Mouse (Mus musculus): Measurements from ENCODE around the gene Cad. TPM values are rescaled to one million over a fixed set of nuclear protein-coding genes. Genes with fewer than 3 reads are reported as not detected.

The Cad gene
- total and polyA plus RNA-seq, 3 experiments, result 43.1 to 123 (median 106) TPM

DNA sequence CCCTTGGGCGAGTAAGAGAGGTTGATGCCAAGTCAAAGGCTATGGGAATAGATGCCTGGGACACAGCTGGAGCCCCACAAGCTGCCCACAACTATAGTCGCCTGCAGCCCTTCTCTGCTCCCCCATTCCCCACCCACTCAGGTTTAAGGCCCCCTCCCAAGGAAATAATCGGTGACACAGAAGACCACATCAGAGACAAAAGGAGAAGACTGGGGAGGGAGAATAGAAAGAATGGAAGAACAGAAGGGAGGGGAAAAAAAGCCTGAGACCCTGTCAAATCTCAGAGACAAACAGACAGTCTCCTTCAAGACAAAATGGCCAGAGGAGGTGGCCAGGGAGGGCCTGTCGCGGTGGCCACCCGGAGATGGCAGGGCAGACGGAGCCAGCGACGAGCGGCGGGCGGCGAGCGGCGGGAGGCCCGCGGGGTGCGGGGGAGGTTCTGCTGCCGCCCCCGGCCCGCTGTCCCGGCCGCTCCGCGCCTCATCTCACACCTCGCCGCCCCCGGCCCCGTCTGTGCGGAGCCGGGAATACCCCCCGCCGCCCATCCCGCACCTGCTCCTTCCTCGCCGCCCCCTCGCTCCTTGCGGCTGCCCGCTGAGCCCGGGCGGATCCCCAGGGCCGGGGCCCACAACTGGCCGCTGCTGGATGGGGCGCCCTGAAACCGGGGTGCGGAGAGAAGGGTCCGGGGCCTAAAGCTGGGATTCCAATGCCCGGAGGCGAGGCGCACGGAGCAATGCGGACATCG is 37.8 kb downstream of the Cad start:
- no peak for DNase-seq (ENCODE audit: extremely low read depth)
- dilution Hi-C loops (cut with MboI; ENCODE audit: extremely low pct_ligation_motif_present, extremely low pct_unique_long_range_greater_than_20kb, low sequenced_read_pairs) (no loop called here), in situ Hi-C loops (cut with MboI; ENCODE audit: low pct_ligation_motif_present, low pct_unique_long_range_greater_than_20kb, low sequenced_read_pairs) (no loop called here)
- H3K79me2 ChIP-seq (replicated peaks; ENCODE audit: control insufficient read depth, extremely low read depth, insufficient read depth, poor library complexity, severe bottlenecking), result no peaks in the 10 kb centered on the region
- H3K4me3 ChIP-seq (replicated peaks in 1 of 3; ENCODE audit: low read depth in 2 of 3, low read length in 2 of 3, poor library complexity in 1 of 3), result no peak overlapping the region
- peaks cover 10% of the 10 kb centered on the region for H3K9me3 ChIP-seq (replicated peaks; ENCODE audit: low read length)
- peaks cover 93% of the 10 kb centered on the region for H3K27me3 ChIP-seq (replicated peaks)
- H3K4me2 ChIP-seq (ENCODE audit: insufficient read depth, low read depth, poor library complexity, severe bottlenecking), result no peak overlapping the region
- no peak overlapping the region for H3K27ac ChIP-seq (ENCODE audit: insufficient read depth, low read depth)
- H3K36me3 ChIP-seq (replicated peaks in 1 of 2; ENCODE audit: control insufficient read depth in 1 of 2, insufficient read depth in 1 of 2, low read length in 1 of 2), result no peaks in the 10 kb centered on the region
- H3K4me1 ChIP-seq (ENCODE audit: control insufficient read depth in 1 of 2, insufficient read depth in 2 of 2), result peaks cover 7 to 22% of the 10 kb centered on the region in 2 experiments
- TF ChIP-seq IRF4 (IDR thresholded peaks at IDR 0.05; ENCODE audit: low read depth, low read length) (no peak), MXI1 (IDR thresholded peaks at IDR 0.05; ENCODE audit: low read depth, low read length) (no peak), ETS1 (conservative IDR thresholded peaks at IDR 0.05; ENCODE audit: low read depth, low read length) (no peak), POLR2A (IDR thresholded peaks at IDR 0.05; ENCODE audit: low read depth, low read length) (no peak), ZC3H11A (IDR thresholded peaks at IDR 0.05; ENCODE audit: low read depth, low read length) (no peak), MAZ (IDR thresholded peaks at IDR 0.05; ENCODE audit: low read depth, low read length) (no peak), UBTF (IDR thresholded peaks at IDR 0.05; ENCODE audit: low read depth, low read length) (no peak), JUND (conservative IDR thresholded peaks at IDR 0.05; ENCODE audit: low read depth, low read length) (no peak), RCOR1 (conservative IDR thresholded peaks at IDR 0.05; ENCODE audit: low read depth, low read length) (no peak), MAFK (IDR thresholded peaks at IDR 0.05; ENCODE audit: insufficient replicate concordance, low read length) (no peak), ZMIZ1 (IDR thresholded peaks at IDR 0.05; ENCODE audit: low read depth, low read length) (no peak), BHLHE40 (IDR thresholded peaks at IDR 0.05; ENCODE audit: low read depth, low read length) (no peak), GABPA (IDR thresholded peaks at IDR 0.05; ENCODE audit: insufficient replicate concordance, low read depth, low read length) (no peak), ZKSCAN1 (IDR thresholded peaks at IDR 0.05; ENCODE audit: borderline replicate concordance, low read depth, low read length) (no peak), MAX (IDR thresholded peaks at IDR 0.05; ENCODE audit: low read length) (no peak), SMC3 (IDR thresholded peaks at IDR 0.05; ENCODE audit: low read depth, low read length) (no peak), PAX5 (IDR thresholded peaks at IDR 0.05; ENCODE audit: low read length) (no peak)
- H3K9ac ChIP-seq (ENCODE audit: insufficient read depth, low read depth), result no peak overlapping the region

DNA sequence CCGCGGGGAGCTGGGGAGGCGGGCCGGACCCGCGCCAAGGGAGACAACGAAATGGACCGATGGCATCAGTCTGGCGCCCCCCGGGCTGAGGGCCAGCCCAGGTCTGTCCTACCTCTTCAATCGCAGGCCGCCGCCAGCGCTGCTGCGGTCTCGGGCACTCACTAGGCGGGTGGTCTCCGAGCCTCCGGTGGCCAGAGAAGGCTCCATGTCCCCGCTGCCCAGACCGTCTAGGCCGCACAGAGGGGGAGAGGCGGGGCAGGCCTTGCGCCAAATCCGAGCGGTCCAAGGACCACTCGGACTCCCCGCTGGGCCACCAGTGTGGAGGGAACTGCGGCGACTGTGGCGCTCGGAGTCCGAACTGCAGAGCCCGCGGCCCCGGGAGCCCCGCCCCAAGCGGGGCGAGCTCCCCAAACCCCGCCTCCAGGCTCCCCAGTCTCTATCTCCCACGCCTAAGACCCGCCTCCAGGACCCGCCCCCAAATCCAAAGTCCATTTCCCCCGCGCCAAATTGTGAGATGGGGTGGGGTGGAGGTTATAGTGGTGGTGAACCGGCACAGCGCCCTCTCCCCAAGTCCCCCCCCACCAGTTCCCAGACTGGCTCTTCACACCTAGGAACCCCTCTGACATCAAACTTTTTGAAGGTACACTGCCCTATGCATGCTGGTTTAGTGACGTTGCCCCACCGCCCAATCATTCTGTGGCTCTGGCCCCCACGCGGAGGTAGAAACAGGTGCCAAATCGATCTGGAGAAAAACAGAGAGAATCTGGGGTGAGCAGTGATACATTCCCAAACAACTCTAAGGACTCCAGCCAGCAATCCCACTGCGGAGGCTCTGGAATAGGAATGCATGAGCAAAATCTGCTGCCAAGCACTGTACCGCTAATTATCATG is 38.8 kb downstream of the Cad start:
- H3K9ac ChIP-seq (ENCODE audit: insufficient read depth, low read depth), result no peak overlapping the region
- no peak overlapping the region for H3K4me3 ChIP-seq (replicated peaks in 1 of 3; ENCODE audit: low read depth in 2 of 3, low read length in 2 of 3, poor library complexity in 1 of 3)
- peaks cover 92% of the 10 kb centered on the region for H3K27me3 ChIP-seq (replicated peaks)
- H3K79me2 ChIP-seq (replicated peaks; ENCODE audit: control insufficient read depth, extremely low read depth, insufficient read depth, poor library complexity, severe bottlenecking), result no peaks in the 10 kb centered on the region
- no peak overlapping the region for H3K27ac ChIP-seq (ENCODE audit: insufficient read depth, low read depth)
- peaks cover 7 to 22% of the 10 kb centered on the region in 2 experiments for H3K4me1 ChIP-seq (ENCODE audit: control insufficient read depth in 1 of 2, insufficient read depth in 2 of 2)
- in situ Hi-C loops (cut with MboI; ENCODE audit: low pct_ligation_motif_present, low pct_unique_long_range_greater_than_20kb, low sequenced_read_pairs) (no loop called here), dilution Hi-C loops (cut with MboI; ENCODE audit: extremely low pct_ligation_motif_present, extremely low pct_unique_long_range_greater_than_20kb, low sequenced_read_pairs) (no loop called here)
- DNase-seq (ENCODE audit: extremely low read depth), result no peak
- no peaks in the 10 kb centered on the region for H3K36me3 ChIP-seq (replicated peaks in 1 of 2; ENCODE audit: control insufficient read depth in 1 of 2, insufficient read depth in 1 of 2, low read length in 1 of 2)
- peaks cover 10% of the 10 kb centered on the region for H3K9me3 ChIP-seq (replicated peaks; ENCODE audit: low read length)
- no peak overlapping the region for H3K4me2 ChIP-seq (ENCODE audit: insufficient read depth, low read depth, poor library complexity, severe bottlenecking)
- TF ChIP-seq NRF1 (IDR thresholded peaks at IDR 0.05; ENCODE audit: low read depth, low read length) (no peak), GABPA (IDR thresholded peaks at IDR 0.05; ENCODE audit: insufficient replicate concordance, low read depth, low read length) (no peak), ZKSCAN1 (IDR thresholded peaks at IDR 0.05; ENCODE audit: borderline replicate concordance, low read depth, low read length) (no peak), CTCF (conservative IDR thresholded peaks at IDR 0.05 in 1 of 2, IDR thresholded peaks at IDR 0.05 in 1 of 2; ENCODE audit: low read depth in 2 of 2, low read length in 2 of 2) (no peak), PAX5 (IDR thresholded peaks at IDR 0.05; ENCODE audit: low read length) (no peak), RCOR1 (conservative IDR thresholded peaks at IDR 0.05; ENCODE audit: low read depth, low read length) (no peak), SMC3 (IDR thresholded peaks at IDR 0.05; ENCODE audit: low read depth, low read length) (no peak), MAX (IDR thresholded peaks at IDR 0.05; ENCODE audit: low read length) (no peak)

Measured in CH12.LX (cell line).